Mouse (Mus musculus): ENCODE data around the gene U2af1.
"Not testable (repeated sequence)": the region's sequence is repeated elsewhere in the genome, so short reads cannot be mapped to it uniquely, and the experiment has no call there.

Gene U2af1

GRCm38 (mm10) chr17:31609895-31610294, 48.8 kb downstream of the U2af1 start:
- no peak for DNase-seq

- DNase-seq = not testable (repeated sequence)
These were observed 49.5 kb downstream of the U2af1 start for GRCm38 (mm10) chr17:31609173-31609572.

GRCm38 (mm10) chr17:31607256-31607951, 51.3 kb downstream of the U2af1 start:
- DNase-seq = no peak

GRCm38 (mm10) chr17:31606424-31606823, 52.3 kb downstream of the U2af1 start:
- DNase-seq = no peak

- no peak for DNase-seq
These were observed 60.1 kb downstream of the U2af1 start for GRCm38 (mm10) chr17:31598593-31598992.

GRCm38 (mm10) chr17:31597957-31598356, 60.7 kb downstream of the U2af1 start:
- no peak for DNase-seq
